Mouse (Mus musculus) v-Abl transformed pro-B cells (cell line): Measurements from ENCODE around the gene Olfr198.
"Not testable (repeated sequence)": the region's sequence is repeated elsewhere in the genome, so short reads cannot be mapped to it uniquely, and the experiment has no call there.

Experiments
- in situ Hi-C, 2 experiments: fragments of 400-800 bp; cut with MboI; formaldehyde crosslinking; loops; one replicate each; pipeline ENCODE4 v1.15.1; 2025; ENCODE audit not compliant: unreplicated experiment in 2 of 2

Gene Olfr198

DNA sequence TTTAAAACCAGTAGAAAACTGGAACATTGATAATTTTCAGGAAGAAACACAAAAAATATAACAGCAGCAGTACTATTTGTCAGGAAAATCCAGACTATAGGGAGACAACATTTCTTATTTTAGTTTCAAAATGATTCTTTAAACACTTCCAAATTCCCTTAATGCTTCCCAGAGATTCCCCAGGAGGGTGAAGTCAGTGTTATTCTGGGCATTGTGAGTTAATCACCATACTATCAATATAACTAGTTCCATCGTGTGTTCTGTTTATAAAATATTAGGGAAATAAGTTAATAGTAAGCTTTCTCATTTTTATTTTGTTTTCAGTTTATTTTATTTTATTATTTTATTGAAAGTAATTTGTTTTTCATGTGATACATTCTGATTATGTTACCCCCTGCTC is at the start of gene Olfr198:
Gene Olfr198 (minus strand): TSS at position 101 of the 400 bp plus-strand sequence.
- in situ Hi-C loops = not testable (repeated sequence)

DNA sequence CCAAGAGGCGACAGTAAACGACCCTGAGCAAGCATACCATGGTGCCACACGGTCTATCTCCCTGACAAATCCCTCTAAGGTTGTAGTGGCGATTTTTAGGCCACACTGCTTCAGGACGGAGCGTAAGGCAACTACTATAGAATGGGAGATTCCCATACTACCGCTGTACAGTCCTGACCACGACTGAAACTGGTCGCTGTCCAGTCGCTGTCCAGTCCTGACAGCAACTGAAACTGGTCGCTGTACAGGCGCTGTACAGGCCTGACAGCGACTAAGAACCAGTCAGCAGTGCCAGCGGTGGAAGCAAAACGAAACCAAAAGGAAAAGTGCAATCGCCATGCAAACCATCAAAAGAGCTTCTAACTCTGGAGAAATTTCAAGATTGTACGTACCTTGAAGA is 46.4 kb upstream of the Olfr198 start:
- in situ Hi-C loops = no loop called here

DNA sequence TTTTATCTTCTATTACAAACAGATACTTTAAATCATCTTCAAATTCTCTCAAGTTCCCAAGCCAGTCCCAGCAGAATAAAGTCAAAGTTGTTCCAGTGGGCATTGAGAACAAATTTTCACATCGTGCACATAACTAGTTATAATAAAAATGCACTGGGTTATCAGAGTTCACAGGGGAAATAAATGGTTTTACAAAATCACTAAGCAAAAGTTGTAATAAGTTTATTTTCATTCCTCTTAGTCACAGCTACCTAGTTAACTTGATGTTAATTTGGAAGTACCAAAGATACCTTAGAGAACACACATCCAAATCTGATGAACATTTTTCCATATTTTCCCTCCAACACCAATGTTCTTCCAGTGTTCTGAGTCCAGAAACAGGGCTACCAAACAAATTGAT is 16.3 kb upstream of the Olfr198 start, which contains the start of gene Olfr199:
Gene Olfr199 (minus strand): TSS at position 101 of the 400 bp plus-strand sequence.
- in situ Hi-C loops = not testable (repeated sequence)

DNA sequence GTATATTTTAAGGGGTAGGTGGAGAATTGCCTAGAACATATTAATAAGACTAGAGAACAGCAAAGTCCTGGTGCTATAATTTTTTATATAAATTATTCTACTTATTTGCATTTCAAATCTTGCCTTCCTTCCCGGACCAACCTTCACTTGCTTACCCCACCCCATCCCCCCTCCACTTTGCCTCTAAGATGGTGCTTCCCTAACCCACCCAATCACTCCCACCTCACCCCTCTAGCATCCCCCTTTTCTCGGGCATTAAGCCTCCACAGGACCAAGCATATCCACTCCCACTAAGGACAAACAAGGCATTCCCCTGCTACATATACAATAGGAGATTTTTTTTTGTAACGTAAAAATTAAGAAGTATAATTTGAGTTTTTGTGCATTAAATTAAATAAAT is 14.5 kb upstream of the Olfr198 start:
- in situ Hi-C loops = not testable (repeated sequence)

DNA sequence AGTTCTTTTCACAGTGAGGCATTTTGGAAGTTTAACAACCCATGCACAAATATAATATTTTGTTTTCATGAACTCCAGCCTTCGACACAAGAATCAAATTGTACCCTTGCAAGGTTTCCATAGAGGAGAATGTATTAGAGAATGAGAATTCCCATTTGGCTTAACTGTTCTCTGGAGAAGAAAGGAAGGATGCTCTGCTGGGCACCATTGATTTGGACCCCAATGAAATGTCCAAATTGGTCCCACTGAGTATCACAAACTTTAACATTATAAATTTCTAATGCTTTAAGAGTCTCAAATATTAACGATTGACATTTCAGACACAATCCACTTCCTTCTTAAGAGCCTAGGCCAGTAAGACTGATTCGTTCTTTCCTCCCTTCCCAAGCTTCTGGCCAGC is 33.0 kb downstream of the Olfr198 start, which contains the start of gene Olfr196:
Gene Olfr196 (minus strand): TSS at position 101 of the 400 bp plus-strand sequence.
- in situ Hi-C loops = no loop called here

DNA sequence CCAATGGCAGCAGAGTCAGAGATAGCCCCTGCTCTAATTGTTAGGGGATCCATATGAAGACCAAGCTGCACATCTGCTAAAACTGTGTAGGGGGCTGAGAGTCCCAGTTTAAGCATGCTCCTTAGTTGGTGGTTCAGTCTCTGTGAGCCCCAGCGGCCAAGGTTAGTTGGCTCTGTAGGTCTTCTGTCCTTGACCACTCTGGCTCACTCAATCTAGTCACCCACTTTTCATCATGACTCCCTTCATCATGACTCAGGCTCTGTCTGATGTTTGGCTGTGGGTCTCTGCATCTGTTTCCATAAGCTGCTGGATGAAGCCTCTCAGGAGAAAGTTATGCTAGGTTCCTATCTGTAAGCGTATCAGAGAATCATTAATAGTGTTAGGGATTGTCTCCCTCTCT is 51.3 kb downstream of the Olfr198 start:
- in situ Hi-C loops = no loop called here
